Mouse (Mus musculus) 416B (cell line): ENCODE measurements at regions not wholly inside any gene's neighbourhood (a gene's known extent, or its start where the extent isn't known, plus 50 kb on each side); places are given as distances from the start of the nearest gene placed in this dataset.
"Not testable (repeated sequence)": the region's sequence is repeated elsewhere in the genome, so short reads cannot be mapped to it uniquely, and the experiment has no call there.

Experiments used
- DNase-seq: peaks from one replicate; pipeline ENCODE4 v3.0.0; 2011; ENCODE audit warnings: low read depth

DNA sequence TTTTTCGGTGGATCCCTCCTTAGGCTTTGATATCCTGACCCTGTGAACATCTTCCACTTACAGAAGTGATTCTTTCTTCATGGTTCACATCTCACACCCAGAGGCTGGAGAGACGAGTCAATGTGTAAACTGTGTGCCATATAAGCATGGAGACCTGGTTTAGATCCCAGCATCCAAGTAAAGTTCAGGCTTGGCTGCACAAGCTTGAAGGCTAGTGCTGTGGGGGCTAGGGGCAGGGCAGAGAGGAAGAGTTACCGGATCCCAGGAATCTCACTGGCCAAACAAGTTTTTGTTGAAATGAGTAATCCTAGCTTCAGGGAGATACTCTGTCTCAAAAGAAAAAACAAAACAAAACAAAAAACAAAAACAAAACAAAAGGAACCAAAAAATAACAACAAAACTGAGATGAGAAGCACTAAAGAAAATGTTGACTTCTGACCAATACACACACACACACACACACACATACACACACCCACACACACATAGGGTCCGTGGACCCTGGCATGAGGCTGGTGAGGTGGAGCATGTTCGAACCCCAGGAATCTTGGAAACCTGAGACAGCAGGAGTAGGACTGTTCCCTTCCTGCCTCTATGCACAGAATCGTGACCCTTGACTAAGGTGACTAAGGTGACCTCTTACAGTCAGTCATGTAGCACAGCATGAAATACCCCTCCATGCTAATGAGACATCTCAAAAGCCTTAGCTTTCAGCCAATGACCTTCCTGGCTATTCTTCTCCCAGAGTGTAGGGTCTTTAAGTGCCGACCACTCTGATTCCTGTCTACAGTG is 55.2 kb downstream of the Gm12728 start:
- no peak for DNase-seq

GRCm38 (mm10) chr4:105845998-105846989 is 56.6 kb downstream of the Gm12728 start:
- DNase-seq = not testable (repeated sequence)

DNA sequence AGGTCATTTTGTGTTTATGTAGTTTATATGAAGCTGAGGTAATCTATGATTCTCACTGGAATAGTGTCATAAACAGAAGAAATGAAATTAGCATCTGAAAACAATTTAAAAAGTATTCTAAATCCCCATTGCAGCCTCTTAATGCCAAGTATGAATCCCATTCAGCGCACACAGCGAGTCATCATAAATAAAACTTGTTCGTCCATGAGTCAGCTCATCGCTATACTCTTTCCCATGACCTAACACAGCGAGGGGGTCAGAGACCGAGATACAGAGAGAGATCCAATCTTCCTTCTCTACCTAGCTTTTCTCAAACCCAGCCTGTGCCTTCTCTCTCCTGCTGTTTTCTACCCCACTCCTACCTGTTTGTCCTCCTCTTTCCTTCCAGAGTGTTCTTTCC is 63.4 kb downstream of the Gm12728 start:
- no peak for DNase-seq

DNA sequence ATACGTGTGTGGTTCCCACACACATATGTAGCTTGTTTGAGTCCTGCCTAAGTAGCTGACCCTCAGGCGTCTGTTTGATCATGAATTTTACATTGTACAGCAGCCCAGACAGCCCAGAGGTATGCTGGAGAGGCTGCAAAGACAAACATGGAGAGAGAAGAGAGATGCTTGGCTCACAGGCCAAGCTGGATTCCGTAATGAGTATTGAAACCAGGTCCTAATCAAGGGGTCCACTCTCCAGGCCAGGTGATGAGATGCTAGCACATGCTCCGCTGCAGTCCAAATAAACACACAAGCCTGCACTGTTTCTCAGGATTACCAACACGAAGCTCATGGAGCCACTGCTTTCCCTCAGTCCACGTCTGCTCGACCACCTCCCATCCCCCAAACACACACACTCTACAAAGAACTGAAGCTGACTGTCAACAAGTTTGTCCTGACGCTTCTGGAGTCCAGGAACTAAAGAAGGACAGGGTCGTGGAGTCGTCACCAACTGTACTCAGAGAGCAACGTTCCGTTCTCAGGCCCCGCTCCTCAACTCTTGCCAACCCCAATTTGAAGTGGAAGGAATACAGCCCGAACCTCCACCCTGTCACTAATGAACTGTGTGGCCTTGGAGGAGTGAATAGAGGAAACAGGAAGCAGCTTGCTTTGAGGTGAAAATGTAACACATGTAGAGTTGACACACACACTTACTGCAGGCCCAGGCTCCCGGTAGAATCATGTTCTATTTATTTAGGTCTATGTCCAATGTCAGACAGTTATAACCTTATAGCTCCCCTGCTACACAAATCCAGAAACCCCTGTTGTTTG is 69.6 kb downstream of the Gm12728 start:
- DNase-seq = no peak

GRCm38 (mm10) chr4:105860930-105861653 is 71.4 kb downstream of the Gm12728 start:
- no peak for DNase-seq

DNA sequence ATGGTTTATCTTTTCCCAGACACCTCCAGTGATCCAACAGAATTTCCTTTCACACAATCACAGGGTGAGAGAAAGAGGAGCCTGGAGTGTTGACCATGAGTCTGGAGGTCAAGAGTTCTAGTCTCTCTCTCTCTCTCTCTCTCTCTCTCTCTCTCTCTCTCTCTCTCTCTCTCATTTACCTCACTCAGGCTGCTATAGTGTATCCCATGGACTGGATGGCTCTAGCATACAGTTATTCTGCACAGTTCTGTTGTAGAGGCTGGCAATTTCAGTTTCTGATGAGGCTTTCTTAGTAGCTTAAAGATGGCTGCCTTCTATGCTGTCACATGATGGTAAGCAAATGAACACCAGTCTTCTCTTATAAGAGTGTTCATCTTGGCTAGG is 72.0 kb downstream of the Gm12728 start:
- DNase-seq = no peak

GRCm38 (mm10) chr4:105870512-105870911 is 80.8 kb downstream of the Gm12728 start:
- DNase-seq = no peak

- DNase-seq = no peak
These were observed 87.6 kb downstream of the Gm12728 start for GRCm38 (mm10) chr4:105877246-105877645.

DNA sequence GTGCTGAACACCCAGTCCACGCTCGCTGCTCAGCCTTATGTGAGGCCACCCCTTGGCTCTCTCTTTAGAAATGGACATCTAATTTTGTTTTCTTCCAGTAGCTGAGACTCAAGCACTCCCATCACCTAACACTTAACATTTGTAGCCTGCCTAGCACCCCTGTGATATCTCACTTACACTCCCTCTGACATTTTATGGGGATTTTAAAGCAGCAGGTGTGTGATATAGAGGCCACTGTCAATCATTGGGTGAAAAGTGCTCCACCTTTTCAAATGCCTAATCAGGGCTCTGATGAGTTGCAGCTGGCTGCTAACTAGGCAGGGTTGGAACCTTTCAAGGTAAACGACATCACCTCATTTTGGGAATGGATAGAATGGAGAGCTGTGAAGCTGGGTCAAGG is 90.2 kb downstream of the Gm12728 start:
- DNase-seq = no peak

- DNase-seq = no peak
These were observed 95.1 kb downstream of the Gm12728 start for GRCm38 (mm10) chr4:105884791-105885190.

- DNase-seq = no peak
These were observed 101.8 kb downstream of the Gm12728 start for GRCm38 (mm10) chr4:105891438-105891837.

GRCm38 (mm10) chr4:105892065-105892464 is 102.4 kb downstream of the Gm12728 start:
- no peak for DNase-seq

DNA sequence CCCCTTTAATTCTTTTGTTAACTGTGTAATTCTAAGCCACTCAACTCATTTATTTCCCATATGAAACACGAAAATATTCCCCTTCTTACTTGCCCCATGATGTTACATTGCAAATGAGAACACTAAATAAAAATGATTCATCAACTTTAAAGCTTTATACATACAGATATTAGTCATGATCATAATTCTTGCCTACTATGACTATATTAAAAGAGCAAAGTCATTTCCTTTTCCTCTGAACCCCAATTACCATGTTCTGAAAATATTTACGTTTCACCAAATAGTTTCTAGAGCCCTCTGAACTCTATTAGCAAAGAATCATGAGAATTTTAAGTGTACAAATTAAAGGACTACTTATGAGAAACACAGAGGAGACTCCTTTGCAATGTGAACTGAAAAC is 105.4 kb downstream of the Gm12728 start:
- peak; percentile 5 for DNase-seq

- DNase-seq = no peak
These were observed 108.6 kb downstream of the Gm12728 start for GRCm38 (mm10) chr4:105898054-105898847.

DNA sequence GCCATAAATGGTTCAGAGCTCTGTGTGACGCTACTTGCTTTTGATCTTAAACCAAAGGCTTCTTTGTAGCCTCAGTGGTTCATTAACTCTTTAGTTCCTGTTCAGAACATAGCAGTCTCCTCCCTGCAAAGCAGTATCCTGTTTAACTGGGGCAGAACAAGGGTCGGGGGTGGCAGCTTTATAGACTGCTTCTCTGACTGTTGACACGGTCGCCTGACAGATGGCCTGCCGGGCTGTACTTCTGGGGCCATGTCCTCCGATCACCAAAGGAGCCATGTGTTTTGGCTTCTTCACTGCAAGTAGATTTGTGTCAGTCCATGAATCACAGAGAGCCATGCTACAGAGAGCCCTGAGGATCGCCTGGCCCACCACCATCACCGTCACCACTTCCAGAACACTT is 115.2 kb downstream of the Gm12728 start:
- no peak for DNase-seq

DNA sequence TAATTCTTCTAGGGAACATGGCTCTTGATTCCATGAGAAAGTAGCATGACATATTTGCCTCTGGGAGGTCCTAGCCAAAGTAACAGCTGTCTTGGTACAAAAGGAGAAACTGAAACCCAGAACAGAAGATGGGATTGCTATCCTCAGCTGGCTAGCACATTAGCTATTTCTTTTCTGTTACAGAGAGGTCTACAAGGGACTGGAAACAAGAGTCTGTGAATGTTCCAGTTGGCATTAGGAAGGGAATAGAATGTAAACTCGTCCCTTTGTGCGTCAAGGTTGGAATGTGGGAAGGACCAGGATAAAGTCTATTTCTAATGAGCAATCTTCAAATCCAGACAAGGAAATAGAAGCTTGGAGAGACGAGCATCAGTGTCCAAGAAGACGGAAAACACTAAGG is 116.7 kb downstream of the Gm12728 start:
- no peak for DNase-seq

GRCm38 (mm10) chr4:105907611-105908010 is 117.9 kb downstream of the Gm12728 start:
- DNase-seq = no peak

- no peak for DNase-seq
These were observed 118.6 kb downstream of the Gm12728 start for GRCm38 (mm10) chr4:105908281-105908680.

- DNase-seq = peak; percentile 14
These were observed 119.6 kb downstream of the Gm12728 start for GRCm38 (mm10) chr4:105909272-105909671.

DNA sequence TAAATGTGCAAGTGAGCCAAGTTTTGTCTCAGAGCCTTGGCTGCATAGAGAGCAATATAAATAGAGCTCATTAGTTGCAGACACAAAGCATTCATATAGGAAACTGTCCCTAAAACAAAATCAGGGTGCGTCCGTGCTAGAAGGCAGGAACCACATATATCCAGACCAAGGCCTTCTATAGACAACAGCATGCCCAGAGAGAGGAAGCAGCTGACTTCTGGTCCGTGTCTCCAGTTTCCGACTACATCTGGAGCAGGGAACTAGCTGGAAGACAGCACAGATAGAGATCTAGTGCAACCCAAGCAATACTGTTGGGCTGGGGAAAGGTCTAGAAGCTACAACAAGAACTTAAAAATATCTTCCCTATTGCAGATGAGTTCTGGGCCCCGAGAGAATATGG is 121.0 kb downstream of the Gm12728 start:
- no peak for DNase-seq

DNA sequence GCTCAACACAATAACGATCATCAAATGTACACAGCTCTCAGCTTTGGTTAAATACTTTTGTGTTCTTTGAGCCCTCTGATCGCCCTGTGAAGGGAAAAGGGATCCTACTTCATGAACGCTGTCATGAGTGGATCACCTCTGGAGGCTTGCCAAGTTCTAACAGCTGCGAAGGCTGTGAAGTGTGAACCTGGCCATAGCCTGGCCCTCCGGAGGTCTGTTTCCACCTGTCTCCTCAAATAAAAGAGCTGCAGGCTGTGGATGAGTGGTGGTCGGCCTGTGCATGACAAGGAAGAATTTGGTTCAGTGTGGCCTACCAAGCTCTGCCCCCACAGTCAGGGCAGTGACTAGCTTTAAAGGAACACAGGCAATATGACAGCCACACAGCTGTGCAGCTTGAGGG is 122.0 kb downstream of the Gm12728 start:
- DNase-seq = no peak
